Mouse (Mus musculus): Measurements from ENCODE around the gene Rell1.

Rell1 gene

DNA sequence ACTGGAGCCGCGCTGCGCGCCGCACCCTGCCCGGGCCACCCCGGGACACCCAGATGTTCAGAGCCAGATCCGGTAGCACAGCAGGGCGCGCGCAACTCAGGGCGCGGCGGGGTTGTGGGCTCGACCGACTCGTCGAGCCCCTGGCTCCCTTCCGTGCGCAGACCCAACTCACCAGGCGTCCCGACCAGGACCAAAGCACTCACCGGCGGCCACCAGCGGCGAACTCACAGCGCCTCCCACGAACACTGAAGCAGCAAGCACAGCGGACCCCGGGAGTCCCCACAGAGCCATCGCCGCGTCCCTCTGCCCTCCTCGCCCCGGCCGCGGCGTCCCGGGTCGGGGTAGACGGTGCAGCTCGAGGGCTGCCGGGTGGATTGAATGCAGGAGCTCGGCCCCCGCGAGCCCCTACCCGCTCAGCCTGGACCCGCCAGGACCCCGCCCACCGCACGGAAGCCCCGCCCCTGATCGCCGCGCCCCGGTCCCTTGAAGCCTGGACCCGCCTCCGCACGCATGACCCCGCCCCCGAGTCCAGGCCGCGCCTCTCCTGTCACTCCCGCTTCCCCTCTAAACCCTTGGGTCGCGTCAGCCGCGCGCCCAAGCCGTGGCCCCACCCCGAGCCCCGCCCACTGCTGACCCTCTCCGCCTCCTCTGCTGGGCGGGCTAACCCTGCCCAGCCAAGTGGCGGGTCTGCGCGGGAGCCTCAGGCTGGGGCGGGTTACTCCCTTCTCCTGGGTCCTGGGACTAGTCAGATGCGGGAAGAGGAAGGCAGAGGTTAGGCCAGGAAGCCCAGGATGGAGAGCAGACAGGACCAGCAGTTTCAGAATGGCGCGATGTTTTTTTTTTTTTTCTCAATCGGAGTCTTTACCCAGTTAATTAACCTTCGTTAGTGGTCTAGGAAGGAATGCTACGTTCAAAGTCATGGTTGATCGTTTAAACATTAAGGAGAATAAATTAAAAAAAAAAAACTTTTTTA lies at the start of gene Rell1:
TSS of gene Rell1 (minus strand) at position 455 of the 973 bp plus-strand sequence.
- peak; percentile 93 to 98 for DNase-seq (ENCODE audit: low spot score in 2 of 2)

GRCm38 (mm10) chr5:64012596-64013366 lies 44.1 kb upstream of the Rell1 start:
- DNase-seq (ENCODE audit: low spot score in 2 of 2), result peak in 1 of 2 experiments; percentile 18

DNA sequence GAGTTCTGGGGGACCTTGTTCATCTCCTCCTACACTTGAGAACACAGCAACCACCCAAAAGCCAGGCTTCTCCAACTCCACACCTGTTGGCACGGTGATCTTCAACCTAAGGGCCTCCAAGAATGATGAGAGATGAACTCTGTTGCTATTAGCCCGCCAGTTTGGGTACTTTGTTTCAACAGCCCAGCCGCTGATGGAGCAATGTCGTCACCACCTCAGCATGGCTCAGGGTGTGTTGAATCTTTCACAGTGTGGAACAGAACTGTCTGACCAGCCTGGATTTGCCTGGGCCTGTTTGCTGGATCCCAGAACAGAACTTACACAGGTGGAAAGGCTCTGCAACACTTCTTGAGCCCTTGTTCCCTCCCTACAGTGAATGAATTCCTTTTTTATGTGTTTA lies 37.9 kb upstream of the Rell1 start:
- DNase-seq (ENCODE audit: low spot score in 2 of 2), result no peak

- no peak for DNase-seq (ENCODE audit: low spot score in 2 of 2)
These were observed 34.6 kb upstream of the Rell1 start for GRCm38 (mm10) chr5:64003302-64003701.

- DNase-seq (ENCODE audit: low spot score in 2 of 2), result no peak
These were observed 25.2 kb upstream of the Rell1 start for GRCm38 (mm10) chr5:63993865-63994264.

DNA sequence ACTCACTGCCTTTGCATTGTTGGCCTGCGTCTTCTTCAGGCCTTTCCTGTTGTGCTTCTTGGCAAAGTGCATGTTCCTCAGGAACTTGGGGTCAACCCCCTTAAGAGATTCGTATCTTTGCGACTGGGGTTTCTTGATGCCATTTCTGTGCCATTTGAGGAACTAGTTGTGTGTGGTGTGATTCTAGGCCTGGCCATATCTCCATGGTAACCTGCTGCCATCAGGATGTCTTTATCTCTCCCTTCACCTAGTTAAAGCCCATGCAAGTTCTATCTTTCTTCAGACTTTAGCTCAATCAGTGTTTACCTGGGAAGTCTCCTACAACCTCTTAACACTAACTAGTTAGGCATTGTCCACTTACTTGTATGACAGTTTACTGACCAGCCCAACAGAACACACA lies 22.0 kb upstream of the Rell1 start:
- no peak for DNase-seq (ENCODE audit: low spot score in 2 of 2)

DNA sequence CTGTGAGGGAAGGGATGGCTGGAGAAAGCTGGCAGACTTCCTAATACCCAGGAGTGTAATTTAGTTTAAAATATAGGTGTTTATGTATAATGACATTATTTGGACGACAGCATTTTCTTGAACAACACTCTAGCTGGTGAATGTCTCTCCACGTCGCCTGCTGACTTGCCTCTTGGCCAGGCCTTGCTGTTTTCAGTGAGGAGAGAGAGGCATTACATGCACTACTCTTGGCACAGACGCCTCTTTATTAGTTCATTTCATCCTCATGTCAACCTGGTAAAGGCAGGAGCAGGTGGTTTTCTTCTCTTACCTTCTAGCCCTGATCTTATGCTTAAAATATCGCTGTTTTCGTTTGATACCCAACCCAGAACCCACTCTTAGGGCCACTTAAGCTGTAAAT lies 17.6 kb upstream of the Rell1 start:
- DNase-seq (ENCODE audit: low spot score in 2 of 2), result no peak

DNA sequence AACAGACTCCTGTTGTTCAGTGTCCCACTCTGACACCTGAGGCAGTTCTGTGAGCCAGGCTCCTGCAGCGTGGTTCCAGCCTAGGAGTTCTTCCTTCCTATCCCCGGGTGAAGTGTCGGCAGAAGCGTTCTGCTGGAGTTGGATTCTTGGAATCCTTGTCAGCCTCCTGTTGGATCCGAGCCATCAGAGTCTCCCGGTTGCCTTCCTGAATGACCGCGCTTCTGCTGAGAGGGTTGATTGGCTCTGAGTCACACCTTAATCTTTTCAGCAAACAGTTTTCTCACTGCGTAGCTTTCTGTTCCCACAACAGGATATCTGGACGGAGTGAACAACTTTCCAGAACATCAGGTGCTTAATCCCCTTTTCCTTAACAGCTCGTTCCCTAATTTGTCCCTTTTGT lies 13.6 kb upstream of the Rell1 start:
- DNase-seq (ENCODE audit: low spot score in 2 of 2), result no peak

DNA sequence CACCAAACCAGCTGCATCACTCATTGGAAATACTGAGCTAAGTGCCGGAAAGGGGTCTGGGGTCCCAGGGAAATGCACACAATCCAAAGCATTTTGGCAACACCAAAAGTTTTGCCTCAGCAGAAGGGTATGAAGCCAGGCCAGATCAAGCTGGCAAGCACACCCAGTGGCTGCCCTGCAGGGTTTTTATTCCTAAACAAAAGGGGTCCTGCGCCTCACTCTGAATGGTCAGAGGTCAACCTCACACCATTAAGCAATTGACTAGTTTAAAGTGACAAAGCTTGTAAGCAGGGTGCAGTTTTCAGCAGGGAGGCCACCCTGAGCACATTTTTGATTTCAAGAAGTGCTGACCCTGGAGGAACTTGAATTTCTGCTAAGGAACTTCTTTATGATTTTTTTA lies 2.3 kb upstream of the Rell1 start:
- no peak for DNase-seq (ENCODE audit: low spot score in 2 of 2)

GRCm38 (mm10) chr5:63970281-63970732 lies 1.6 kb upstream of the Rell1 start:
- no peak for DNase-seq (ENCODE audit: low spot score in 2 of 2)

DNA sequence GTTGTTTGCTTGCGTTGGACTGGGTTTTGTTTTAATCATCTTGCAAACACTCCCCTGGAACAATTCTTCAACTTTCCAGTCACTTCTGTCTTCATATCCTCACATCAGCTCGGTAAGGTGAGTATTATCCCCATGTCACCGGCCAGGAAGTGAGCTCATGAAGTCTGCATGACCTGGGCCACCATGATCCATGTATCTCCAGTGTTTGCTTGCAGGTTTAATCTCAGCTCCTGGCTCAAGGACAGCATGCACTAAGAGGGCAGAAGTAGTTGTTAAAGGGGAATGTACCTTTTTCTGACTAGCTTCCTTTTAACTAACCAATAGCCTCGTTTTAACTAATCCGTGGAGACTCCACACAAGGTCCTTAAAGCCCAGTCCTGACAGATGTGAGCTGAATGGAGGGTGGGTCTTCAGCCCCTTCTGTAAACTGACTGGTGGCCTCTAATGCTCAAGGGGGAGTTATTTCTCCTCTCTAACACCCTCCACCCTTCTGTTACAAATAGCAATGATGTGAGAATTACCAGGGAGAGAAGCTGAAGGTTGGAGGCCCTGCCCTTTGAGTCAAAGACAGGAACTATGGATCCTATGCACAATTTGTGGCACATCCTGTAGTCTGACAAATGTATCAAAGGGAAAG lies 897 bp upstream of the Rell1 start:
- no peak for DNase-seq (ENCODE audit: low spot score in 2 of 2)

GRCm38 (mm10) chr5:63967591-63968141 lies 1.0 kb downstream of the Rell1 start:
- no peak for DNase-seq (ENCODE audit: low spot score in 2 of 2)

- DNase-seq (ENCODE audit: low spot score in 2 of 2), result no peak
These were observed 2.3 kb downstream of the Rell1 start for GRCm38 (mm10) chr5:63966379-63966778.

- DNase-seq (ENCODE audit: low spot score in 2 of 2), result no peak
These were observed 2.8 kb downstream of the Rell1 start for GRCm38 (mm10) chr5:63965946-63966345.

DNA sequence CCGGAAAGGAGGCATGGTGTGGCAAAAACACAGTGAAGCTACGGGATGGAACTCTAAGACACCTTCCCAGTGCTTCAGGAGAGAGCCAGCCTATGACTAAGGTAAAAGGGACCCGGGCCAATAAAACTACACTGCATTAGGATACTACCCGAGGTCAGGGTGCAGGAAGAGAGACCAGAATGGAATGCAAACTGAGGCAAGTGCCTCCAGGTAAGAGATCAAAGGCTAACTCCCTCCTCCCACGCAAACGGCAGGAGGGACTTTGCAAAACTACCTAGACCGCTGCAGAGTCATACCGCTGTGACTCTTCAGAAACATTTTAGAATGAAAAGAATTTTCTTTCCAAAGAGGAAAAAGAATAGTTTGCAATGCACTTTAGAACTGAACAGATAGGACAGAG lies 4.1 kb downstream of the Rell1 start:
- no peak for DNase-seq (ENCODE audit: low spot score in 2 of 2)

GRCm38 (mm10) chr5:63961726-63962125 lies 7.0 kb downstream of the Rell1 start:
- DNase-seq (ENCODE audit: low spot score in 2 of 2), result no peak

GRCm38 (mm10) chr5:63960565-63960964 lies 8.1 kb downstream of the Rell1 start:
- DNase-seq (ENCODE audit: low spot score in 2 of 2), result no peak

DNA sequence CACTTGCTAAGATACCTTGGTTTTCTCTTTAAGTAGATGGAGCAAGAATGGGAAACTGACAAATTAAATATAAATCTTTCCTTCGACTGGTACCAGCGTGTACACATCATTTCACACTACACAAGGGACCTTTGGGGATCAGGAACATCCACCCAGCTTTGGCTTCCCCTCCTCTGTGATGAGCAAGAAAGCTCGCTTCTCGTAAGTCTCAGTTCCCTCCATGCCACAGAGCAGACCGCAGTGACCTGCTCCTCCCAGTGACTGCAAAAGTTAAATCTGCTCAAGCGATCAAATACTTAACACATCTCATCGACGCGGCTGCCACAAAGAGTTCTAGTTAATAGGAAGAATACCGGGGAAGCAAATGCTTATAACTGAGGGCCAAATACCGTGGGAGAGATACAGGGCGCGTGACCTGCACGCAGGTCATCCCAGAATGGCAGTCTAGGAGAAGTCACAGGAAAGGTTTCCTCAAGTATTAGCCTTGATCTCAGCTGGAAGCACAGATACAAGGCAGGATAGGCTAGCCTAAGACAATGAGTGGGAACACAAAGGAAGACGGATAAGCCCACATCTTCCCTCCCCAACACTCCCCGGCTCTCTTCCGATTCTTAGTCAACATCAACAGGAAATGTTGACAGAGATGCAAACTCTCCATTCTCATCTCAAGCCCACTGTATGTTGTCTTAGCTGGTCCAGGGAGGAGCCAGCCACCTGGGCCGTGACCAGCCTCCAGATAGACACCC lies 9.6 kb downstream of the Rell1 start:
- no peak for DNase-seq (ENCODE audit: low spot score in 2 of 2)

- DNase-seq (ENCODE audit: low spot score in 2 of 2), result peak in 1 of 2 experiments; percentile 23
These were observed 11.1 kb downstream of the Rell1 start for GRCm38 (mm10) chr5:63957607-63958006.

DNA sequence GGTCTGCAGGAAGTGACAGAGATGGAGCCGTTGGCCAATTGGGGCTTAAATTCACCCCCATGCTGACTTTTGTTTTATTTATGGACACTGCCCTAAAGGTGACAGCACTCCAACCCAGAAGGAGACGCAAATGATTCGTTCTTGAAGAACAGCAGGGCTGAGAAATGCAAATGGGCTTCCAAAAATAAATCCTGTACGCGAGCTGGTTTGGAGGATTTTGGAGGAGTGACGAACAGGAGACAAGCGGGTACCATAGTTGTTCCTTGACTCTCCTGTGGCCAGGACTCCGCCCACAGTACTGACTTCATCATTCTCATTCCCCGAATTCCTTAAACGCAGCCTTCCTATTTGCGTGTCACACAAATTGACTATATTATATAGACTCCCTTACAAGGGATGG lies 12.3 kb downstream of the Rell1 start:
- no peak for DNase-seq (ENCODE audit: low spot score in 2 of 2)

DNA sequence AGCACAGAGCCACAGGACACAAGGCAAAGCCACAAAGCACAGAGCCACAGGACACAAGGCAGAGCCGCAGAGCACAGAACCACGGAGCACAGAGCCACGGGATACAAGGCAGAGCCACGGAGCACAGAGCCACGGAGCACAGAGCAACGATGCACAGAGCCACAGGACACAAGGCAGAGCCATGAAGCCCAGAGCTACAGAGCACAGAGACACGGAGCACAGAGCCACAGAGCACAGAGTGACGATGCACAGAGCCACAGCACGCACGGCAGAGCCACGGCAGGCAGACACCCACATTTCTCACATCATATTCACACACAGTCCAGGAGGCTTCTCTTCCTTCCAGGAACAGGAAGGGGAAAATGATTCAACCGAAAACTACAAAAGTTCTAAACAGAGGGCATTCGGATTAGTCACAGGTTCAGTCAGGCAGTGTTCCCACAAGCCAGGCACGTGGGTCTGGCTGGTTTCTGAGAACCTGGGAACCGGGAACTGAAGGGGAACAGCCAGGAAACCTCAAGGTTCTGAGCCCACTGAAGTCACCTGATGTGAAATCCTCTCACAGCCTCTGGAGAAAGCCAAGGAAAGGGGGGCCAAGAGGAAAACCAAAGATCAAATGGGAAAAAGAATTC lies 15.2 kb downstream of the Rell1 start:
- DNase-seq (ENCODE audit: low spot score in 2 of 2), result no peak

Measured in cerebellum, postnatal 4 days (tissue).